Mouse (Mus musculus): ENCODE data around the gene Ghr.

Ghr gene

DNA sequence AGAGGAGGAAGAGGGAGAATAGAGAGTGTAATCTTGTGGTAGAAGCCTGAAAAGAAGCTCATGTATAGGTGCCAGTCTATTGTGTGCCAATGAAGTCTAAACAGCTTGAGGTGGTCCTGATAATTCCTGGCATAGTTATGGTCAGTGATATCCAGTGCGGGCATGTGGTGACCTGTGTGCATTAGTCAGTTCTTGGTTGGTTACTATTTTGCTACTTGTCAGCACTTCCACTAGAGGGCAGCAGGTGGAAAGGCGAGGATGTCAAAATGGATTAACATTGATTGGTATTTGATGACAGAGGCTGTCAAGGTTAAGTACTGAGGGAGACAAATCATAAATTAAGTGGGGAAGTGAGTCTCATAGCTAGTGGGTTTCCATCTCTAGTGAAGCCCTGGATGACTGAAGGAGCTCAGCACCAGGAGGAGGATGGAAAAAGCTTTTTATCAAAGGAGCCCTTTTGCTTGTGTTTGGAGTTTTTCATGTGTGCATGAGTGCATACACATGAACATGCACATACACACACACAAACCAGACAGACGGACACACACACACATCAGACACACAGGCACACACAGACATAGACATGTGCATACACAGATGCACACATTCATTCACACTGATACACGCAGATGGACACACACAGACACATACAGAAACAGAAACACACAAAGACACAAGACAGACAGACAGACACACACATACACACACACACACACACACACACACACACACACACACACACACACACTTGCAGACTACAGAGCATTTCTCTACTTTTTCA, 141.6 kb downstream of the Ghr start:
- peak; percentile 6 for DNase-seq

DNA sequence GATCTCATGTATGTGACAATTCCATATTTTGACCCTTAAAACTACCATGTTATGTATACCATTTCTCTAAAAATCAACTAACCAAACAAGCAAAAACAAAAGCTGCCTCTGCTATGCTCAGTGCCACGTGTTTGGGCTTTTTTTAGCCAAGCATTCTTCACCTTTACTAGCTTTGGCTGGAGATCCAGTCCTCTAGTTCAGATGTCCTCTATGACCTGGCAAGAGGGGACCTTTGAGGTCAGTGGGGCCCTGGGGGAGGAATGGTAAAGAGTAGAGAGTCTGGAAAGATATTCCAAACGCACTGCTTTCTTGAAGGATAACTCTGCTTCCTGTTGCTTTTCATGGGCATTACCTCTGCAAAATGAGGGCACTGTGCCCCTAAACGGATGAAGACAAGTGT, 145.9 kb downstream of the Ghr start:
- DNase-seq: no peak

DNA sequence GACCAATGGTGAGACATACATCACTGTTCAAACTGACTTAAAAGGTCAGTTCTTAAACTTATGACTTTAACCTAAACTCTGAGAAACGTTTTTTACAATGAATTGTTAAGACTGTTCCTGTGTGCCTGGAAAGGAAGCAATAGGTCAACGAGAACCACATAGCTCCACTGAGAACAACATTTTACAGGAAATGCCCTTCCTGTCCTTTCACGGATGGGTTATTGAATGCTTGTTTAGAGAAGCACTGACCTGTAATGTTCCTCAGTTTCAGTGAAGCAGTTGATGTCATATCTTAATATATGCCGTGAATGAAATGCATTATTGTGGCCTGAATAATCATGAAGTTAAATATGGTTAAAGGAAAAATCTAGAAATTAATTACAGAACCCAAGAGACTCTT, 147.7 kb downstream of the Ghr start:
- no peak for DNase-seq

DNA sequence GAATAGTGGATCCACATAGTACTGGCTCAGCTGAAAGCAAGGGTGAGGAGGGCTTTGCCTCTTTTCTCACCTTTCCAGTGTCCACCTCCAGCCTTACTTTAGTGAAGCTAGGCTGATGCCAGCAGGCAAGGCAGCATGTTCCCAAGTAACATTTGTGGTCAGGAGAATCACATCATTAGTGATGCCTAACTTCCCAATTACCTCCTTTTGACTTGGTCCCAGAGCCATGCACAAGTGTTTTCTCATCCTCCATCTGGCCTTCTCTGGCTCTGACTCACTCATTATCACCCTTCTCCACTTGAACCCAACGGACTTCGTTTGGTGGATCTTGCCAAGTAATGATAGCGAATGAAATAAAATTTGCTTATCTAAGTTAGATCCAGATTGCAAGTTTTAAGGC, 148.8 kb downstream of the Ghr start:
- DNase-seq: no peak

DNA sequence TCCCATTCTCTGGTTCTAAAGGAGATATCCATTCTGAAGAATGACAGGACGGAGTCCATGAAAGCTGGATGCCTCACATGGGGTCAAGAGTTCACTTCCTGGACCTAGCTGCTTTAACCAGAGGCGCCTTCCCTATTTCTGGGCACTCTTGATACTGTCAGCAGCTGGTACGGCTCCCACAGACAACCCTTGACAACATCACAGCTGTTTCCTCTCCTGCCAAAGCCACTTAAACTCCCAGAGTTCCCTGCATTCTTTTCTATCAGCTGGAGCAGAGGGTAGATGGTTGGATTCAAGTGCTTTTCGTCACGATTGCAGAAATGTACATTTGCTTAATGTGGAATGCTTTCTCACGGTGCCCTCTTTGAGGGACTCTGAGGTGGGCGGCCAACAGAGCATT, 150.0 kb downstream of the Ghr start:
- no peak for DNase-seq

DNA sequence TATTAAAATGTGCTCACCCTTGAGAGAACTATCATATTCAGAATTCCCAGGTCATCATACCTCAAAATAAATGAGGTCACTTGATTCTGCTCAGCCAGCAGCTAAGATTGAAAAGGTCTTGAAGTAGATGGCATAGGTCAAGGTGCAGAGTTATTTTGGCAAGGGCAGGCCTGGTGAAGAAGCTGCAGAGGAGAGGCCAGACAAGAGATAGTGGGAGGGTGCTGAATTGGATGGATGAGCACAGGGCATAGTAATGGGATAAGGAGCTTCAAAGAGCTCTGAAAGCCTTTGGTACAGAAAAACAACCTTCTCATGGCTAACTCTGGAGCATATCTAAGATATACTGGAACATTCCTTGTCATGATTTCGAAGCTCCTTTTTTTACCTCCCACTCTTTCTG, 150.5 kb downstream of the Ghr start:
- no peak for DNase-seq

DNA sequence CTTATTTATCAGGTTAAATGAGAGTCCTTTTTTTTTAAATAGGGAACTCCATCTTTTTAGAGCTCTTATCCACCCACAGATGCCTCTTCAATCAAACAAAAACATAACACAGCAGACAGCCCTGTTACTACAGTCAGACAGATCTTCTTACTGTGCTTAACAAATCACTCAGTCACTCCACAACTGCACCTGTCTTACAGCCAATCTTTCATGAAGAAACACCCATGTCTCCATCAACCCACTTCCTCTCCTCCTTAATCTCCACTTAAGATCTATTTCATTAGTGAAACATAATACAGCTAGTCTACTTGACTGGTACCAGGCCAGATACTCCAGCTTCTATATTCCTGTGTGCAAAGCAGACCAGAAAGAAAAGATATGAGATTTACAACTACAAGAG, 153.9 kb downstream of the Ghr start:
- no peak for DNase-seq

DNA sequence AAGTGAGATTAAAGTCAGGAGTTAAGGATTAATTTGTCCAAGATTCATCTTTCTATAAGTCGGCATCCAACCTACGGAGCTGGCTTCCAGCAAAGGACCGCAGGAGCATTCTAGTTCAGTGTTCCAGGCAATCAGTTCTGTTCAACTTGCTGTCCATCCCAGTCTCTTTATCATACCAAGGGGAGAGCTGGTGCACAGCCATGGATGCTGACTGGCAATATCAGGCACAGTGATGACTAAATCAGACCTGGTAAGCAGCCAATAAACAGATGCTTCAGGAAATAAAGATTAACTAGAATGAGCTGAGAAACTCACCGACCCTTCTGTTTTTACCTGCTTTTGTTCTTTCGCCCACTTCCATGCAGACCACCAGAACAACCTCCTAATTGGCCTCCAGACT, 154.3 kb downstream of the Ghr start:
- no peak for DNase-seq

DNA sequence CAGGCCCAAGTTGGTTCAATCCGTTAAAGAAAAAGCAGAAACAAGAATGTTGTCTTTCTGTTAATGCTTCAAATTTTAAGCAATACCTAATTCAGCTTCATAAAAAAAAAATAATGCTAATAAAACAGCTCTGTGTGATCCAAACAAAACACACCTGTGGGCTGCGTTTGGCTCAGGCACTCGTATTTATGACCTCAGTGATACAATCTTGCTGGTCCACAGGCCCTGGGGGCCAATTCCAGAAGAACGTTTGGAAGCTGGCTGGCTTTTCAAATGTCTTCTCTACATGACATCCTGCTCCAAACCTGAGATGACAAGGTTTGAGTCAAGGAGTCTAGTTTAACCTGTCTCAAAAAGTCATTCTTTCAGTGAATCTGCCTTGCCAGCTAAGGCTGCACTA, 156.9 kb downstream of the Ghr start:
- no peak for DNase-seq

DNA sequence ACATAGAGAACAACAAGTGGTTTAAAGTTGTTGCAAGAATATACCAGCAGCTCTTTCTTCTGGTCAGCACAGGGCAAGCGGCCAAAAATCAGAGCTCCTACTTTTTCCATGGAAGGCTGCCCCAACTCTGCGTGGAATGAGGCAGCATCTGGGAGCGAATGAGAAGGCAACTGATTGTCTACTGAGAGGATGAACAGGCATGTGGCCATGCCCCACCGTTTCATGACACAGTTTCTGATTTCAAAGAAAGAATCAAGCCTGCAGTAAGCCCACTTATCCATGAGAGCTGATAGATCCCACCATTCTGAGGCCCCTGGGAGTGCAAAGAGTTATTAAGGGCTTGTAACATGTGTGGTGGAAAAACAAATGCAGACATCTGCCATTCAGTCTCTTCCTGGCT, 160.1 kb downstream of the Ghr start:
- no peak for DNase-seq

DNA sequence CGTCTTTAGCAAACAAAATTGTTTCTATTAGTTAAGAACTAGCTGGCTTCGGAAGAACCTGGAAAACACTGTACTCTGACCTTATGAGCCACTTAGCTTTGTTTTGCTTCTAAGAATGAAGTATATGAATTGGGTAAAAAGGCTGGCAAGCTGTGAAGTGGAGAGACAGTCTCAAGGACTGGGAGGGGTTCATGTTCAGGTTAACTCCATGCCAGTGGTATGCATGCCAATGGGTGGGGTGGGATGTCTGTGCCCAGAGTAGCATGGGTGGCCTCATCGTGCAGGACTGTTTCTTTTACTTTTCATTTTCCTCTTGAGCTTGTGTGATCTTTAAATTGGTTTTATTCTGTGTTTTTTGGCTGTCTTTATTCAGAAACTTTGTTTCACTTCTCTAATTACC, 165.6 kb downstream of the Ghr start:
- no peak for DNase-seq

DNA sequence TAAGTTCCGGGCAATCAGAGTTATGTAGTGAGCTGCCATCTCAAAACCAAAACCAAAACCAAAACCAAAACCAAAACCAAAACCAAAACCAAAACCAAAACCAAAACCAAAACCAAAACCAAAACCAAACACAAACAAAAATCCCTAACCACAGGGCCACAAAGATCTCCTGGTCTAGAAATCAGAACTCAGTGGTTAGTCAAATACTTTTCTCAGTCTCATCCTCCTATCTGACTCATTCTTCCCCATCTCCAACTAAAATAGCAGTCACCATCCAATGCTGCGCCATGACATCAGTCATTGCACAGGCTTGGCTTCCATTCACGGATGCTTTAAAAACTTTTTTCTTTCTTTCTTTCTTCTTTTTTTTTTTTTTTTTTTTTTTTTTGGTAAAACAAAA, 170.2 kb downstream of the Ghr start:
- DNase-seq: no peak

DNA sequence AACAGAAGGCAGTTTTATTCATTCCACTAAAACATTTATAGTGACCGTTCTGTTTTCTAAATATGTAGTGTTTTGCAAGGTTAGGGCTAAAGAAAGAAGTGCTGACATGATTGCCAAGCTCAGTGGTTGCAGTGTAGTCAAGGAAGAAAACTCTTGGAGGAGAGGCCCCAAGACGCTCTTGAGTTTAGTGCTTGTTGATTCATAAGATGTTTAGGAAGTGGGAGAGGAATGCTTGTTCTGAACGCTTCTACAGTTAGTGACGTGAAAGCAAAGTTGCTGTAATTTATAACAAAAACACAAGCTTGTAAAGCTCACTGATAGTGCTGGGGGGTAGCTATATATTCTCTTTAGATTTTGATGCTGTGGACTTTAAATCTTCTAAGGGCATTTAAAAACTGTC, 174.8 kb downstream of the Ghr start:
- DNase-seq: no peak

DNA sequence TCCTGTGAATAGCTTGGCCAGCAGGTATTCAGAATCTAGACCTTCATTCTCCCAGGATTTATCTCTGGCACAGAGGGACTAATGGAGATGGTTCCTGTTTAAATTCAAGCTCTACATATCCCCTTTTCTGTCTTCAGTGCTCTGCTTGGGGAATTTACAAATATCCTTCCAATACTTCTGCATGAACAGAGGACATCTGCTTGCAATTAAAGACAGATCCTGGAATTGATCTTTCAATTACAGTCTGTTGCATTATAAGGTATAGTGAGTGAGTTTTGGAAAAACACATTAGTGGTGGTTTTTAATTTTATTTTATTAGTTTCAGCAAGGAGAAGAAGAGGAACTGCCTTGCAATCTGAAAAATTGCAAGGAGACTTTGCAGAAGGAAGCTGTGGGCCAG, 184.1 kb downstream of the Ghr start:
- DNase-seq: no peak

DNA sequence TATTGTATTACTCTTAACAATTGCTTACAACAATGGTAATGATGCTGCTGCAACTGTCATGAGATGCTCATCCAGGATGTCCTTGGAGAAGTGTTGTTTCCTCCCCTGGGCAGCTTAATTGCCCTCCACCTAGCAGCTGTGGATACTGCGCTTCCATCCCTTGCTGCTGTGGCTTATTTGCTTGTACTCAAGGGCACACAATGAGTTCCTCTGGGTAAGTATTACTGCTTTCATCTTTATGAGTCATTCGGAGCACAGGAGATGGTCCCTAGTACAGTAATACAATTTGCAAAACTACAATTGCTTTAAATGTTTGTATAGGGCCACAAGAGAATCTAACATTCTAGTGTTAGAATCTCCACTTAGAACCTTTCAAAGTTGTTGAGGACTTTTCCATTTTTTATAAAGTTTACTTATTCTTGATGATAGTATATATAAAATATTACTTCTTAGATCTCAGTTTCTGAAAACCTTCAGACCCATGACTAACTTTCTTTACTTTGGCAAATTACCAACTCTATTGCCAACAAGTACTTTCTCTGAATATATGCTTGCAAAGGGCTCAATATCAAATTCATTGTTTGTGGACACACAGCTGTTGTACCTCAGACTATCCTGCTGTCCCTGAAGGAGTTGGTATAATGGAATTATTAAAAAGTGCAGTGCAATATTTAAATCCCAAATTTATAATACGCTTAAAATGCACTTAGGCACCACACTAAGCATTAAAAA, 185.8 kb downstream of the Ghr start:
- no peak for DNase-seq

DNA sequence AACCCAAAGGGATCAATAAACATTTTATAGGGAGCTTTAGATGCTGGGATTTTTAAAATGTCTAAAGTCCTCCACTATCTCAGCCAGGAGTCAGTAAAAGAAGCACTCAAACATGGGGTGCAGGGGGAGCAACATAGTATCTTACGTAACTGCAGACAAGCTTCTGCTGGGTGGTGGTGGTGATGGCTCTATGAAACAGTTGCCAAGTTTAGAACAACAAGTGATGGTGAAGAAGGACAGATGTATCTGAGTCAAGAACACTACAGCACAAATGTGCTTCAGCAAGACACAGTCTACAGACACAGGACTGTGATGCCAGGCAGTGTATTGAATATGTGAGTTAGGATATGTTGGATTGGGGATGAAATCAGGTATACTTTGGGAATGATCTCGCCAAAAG, 187.1 kb downstream of the Ghr start:
- no peak for DNase-seq

DNA sequence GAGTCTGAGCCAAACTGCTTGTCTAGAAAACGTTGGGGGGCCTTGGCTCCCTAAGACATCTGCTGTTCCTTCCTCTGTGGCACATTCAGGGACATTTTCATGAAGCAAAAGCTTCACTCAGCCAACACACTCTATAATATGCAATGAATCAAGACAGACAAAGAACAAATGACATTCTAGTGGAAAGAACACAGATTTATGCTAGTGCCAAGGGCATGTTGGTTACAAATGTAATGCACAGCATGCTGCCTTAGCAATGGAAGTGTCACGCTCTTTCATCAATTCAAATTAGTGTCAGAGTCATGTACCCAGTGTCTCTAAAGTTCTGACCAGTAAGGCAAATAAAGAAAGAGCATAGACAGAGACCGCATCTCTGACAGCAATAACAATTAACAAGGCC, 187.6 kb downstream of the Ghr start:
- DNase-seq: no peak

DNA sequence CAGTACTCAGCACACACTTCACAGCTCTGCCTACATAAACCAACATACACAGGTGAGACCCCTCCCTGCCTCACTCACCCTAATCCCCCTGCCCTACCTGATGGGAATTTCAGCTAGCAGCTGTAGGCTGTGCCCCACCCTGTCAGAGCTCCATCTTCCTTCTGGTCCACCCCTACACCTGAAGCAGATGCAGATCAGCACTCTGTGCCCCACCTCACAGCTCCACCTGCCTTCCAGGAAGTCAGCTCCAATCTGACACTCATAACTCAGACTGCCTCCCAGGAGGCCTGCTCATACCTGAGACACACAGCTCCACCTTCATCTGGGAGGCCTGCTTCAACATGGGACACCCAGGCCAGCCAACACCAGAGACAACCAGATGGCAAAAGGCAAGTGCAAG, 192.6 kb downstream of the Ghr start:
- DNase-seq: no peak

DNA sequence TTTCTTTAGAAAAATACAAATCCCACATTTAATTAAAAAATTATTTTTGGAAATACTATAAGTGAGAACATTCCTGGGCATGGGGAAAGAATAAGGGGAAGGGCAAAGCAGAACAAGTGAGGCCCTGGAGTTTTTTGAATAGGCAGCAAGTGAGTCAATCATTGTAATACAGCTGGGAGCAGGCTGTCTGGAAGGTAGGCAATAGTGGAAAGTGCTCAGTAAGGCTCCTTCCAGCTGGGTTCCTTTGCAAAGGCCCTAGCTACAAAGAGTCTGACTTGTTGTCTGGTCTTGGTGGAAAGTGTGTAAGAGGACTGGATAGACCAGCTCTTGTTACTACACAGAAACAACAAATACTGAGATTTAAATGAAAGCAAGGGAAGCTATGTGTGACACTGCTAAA, 194.3 kb downstream of the Ghr start:
- no peak for DNase-seq

DNA sequence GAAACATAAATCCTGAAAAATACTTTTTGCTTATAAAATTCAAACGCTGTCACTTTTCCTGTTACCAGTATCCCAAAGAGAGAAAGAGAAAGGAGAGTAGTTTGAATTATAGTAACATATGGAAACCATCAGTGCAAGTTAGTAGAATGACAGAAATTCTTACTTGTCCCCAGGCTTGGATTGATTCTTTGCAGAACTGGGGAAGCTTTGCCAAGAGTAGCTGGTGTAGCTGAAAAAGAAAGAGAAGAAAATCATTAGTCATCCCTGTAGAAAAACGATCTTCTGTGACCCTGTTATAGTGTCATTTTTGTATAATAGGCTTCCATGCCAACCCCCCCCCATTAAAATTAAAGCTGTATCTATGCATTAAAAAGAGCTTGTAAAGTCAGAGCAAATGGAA, 194.8 kb downstream of the Ghr start:
- no peak for DNase-seq

DNA sequence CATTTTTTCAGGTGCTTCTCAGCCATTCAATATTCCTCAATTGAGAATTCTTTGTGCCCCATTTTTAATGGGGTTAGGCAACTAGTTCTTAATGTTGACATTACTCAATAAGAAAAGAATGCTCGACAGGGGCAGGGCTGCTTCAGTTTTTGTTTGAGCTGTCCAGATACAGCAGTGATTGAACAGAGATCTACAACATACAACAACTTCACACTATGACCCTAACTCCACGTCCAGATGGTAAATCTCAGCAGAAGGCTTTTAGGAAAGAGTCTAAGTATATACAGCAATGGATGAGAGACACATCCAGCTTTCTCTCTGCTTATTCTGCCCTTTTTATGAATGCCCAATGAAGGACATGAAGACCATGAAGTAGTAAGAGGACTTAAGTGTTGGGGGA, 199.5 kb downstream of the Ghr start:
- DNase-seq: no peak

DNA sequence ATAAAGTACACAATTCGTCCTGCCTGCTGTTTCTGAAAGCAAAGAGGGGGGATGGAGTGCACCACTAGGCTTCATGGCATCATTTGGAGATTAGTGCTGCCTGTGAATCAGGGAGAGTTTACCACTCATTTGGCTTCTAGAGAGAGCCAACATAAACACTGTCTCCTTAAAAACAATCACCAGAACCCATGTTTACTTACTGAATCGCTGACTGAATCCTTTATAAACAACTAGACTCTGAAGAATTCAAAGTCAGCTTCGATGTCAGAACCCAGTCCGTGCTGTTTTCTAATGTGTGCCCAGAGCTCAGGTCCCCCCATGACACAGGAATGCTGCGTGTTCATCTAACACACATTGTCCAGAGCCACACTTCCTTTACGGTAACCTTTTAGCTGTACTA, 201.9 kb downstream of the Ghr start:
- DNase-seq: no peak

DNA sequence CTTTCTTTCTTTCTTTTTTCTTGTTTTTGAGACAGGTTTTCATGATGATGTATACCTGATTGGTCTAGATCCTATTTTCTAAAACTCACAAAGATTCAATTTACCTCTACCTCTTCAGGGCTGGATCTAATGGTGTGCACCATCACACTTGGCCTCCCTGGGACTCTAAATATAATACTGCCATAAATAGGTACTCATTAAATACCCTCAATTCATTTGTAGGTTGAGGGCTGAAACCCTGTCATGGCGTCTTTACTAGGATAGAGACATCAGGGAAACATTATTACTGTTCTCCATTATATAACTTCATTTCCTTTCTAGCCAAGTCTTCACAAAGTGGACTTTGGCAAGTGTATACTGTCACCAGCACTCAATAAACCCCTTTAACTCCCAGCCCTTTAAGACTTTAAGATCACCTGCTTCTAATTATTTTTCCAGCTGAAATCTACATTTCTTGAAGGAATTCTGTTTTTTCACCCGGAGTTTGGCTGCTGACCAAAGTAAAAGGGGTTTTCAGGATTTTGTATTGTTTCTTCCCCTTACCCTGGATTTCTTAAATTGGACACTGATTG, 214.9 kb downstream of the Ghr start:
- DNase-seq: no peak

DNA sequence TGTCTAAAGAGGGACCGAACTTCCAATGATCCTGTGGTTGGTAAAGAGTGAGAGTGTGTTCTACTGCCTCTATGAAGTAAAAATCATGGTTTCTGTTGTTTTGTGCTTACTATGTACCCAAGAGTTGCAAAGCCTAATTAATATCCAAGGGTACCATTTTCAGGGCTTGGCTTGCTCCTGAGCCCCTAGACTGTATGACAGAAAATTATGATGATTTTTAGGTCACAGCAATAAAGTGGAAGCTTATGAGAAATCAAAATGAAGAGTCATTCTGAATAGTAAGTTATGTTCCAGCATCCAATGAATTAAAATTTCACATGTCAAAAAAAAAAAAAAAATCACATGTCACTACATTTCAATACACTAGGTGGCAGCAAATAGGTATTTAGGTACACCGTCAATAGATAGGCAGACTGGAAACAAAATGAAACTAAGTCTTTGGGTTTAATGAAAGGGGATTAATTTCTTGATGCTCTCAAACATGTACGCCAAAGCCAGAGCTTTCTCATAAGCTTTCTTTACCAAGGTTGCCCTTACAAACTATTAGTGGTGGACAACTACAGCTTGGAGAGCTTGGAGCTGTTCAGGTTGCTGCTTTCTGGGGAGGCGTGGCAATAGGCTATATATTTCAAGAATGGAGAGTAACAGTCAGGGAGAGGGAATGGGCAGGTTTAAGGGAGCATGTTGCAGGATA, 227.1 kb downstream of the Ghr start:
- DNase-seq: no peak

All from thymus, postnatal 25 days (tissue).